Mouse (Mus musculus): ENCODE measurements at regions not wholly inside any gene's neighbourhood (a gene's known extent, or its start where the extent isn't known, plus 50 kb on each side); places are given as distances from the start of the nearest gene placed in this dataset.

DNA sequence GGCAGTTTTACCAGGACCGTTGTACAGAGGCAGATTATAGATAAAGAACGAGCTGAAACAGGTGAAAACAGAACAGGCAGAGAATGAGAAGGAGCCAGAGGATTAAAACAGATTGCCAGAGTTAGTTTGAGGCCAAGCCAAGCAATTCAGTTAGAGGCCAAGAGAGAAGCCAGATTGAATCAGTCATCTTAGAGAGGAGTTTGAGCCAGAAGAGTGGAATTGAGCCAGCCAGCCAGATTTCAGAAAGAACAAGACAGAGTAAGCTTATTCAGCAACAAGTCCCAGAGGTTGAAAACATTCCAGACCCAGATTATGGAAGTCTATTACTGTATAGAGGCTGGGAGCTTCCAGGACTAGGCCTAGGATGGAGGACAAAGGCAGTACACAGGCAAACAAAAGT, 499.7 kb downstream of the Fgf9 start:
- 88% methylated on average over 2 of the region's 2 CpGs for WGBS
- Histone ChIP-seq H3K27me3 (ENCODE audit: insufficient read depth, low read length) (no peaks in the 10 kb centered on the region), H3K4me3 (replicated peaks; ENCODE audit: low read depth, low read length) (no peak overlapping the region), H3K4me2 (ENCODE audit: low read length) (no peak overlapping the region), H3K27ac (no peak overlapping the region), H3K9me3 (replicated peaks; ENCODE audit: low read length) (no peaks in the 10 kb centered on the region), H3K9ac (ENCODE audit: low read depth, low read length) (no peak overlapping the region), H3K4me1 (replicated peaks; ENCODE audit: insufficient read depth, low read length) (no peaks in the 10 kb centered on the region), H3K36me3 (ENCODE audit: insufficient read depth, low read length) (no peaks in the 10 kb centered on the region)
- no peak for ATAC-seq (replicated peaks; ENCODE audit: low FRiP score, low read depth)
- TF ChIP-seq CTCF (IDR thresholded peaks at IDR 0.05; ENCODE audit: low read depth) = no peak
- no peak for DNase-seq (ENCODE audit: low spot score)

DNA sequence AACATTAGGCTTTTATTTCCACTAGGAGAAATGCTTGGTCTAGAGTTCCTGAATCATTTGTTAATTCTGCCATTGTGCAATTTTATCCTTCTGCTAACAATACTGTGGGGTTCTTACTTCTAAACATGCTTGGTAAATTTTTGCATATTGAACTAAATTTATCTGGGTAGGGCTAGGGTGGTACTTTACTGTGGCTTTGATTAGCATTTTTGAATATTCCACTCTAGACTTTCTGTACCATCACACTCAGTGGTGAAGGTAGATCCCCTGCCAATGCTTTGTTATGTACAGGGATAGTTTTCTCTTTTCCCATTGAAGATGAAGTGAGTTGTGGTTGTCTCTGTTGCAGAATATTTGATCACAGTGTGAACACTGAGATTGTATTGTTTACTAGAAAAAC, 497.1 kb downstream of the Fgf9 start:
- H3K27me3 ChIP-seq (ENCODE audit: insufficient read depth, low read length) = no peaks in the 10 kb centered on the region

DNA sequence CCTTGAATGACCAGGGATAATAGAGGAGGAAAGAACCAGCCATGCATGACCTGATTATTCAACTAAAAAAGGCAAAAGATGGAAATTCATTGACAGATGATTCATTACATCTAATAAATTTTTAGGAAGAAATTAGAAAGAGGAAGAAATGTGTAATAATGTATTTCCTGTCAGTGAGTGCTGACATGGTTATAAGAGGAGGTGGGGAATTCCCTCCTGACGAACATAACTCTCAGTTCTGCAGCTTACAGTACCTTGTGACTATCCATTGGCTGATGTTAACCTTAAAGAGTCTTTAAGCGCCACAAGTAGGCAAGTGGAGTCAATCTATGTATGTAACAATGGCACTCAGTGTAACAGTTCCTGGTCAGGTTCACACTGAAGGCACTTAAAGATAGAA, 492.7 kb downstream of the Fgf9 start:
- H3K4me3 ChIP-seq (replicated peaks; ENCODE audit: low read depth, low read length) = no peak overlapping the region
- no peaks in the 10 kb centered on the region for H3K4me1 ChIP-seq (replicated peaks; ENCODE audit: insufficient read depth, low read length)
- H3K9me3 ChIP-seq (replicated peaks; ENCODE audit: low read length) = no peaks in the 10 kb centered on the region
- H3K27me3 ChIP-seq (ENCODE audit: insufficient read depth, low read length) = no peaks in the 10 kb centered on the region
- WGBS = 67% methylated on average over 2 of the region's 2 CpGs
- H3K9ac ChIP-seq (ENCODE audit: low read depth, low read length) = no peak overlapping the region
- no peak overlapping the region for H3K4me2 ChIP-seq (ENCODE audit: low read length)
- no peak overlapping the region for H3K27ac ChIP-seq
- no peaks in the 10 kb centered on the region for H3K36me3 ChIP-seq (ENCODE audit: insufficient read depth, low read length)
- TF ChIP-seq CTCF (IDR thresholded peaks at IDR 0.05; ENCODE audit: low read depth) = no peak
- DNase-seq (ENCODE audit: low spot score) (no peak), ATAC-seq (replicated peaks; ENCODE audit: low FRiP score, low read depth) (no peak)

More for the DNA sequence above, 497.1 kb downstream of the Fgf9 start:
- no peaks in the 10 kb centered on the region for H3K9me3 ChIP-seq (replicated peaks; ENCODE audit: low read length)
- no peaks in the 10 kb centered on the region for H3K36me3 ChIP-seq (ENCODE audit: insufficient read depth, low read length)
- no peaks in the 10 kb centered on the region for H3K4me1 ChIP-seq (replicated peaks; ENCODE audit: insufficient read depth, low read length)
- H3K4me2 ChIP-seq (ENCODE audit: low read length) = no peak overlapping the region
- ATAC-seq (replicated peaks; ENCODE audit: low FRiP score, low read depth) (no peak), DNase-seq (ENCODE audit: low spot score) (no peak)
- TF ChIP-seq CTCF (IDR thresholded peaks at IDR 0.05; ENCODE audit: low read depth) = no peak
- H3K9ac ChIP-seq (ENCODE audit: low read depth, low read length) = no peak overlapping the region
- no peak overlapping the region for H3K27ac ChIP-seq
- H3K4me3 ChIP-seq (replicated peaks; ENCODE audit: low read depth, low read length) = no peak overlapping the region

DNA sequence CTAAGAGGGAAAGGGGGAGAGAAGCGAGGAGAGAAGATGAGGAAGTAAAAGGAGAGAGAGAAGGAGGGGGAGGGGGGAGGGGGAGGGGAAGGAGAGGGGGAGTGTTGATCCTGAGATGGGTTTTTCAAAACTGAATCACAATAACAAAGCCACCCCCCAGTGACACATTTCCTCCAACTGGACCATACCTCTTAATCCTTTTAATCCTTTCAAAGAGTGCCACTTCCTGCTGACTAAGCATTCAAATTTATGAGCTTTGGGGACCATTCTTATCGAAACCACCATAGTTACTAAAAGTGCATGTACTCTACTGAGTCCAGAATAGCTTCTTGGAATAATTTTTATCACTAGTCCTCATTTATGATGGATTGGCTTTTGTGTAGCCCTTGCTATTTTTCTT, 480.4 kb downstream of the Fgf9 start:
- ATAC-seq (replicated peaks; ENCODE audit: low FRiP score, low read depth) (no peak), DNase-seq (ENCODE audit: low spot score) (no peak)
- H3K36me3 ChIP-seq (ENCODE audit: insufficient read depth, low read length) = no peaks in the 10 kb centered on the region
- no peaks in the 10 kb centered on the region for H3K27me3 ChIP-seq (ENCODE audit: insufficient read depth, low read length)
- no peaks in the 10 kb centered on the region for H3K9me3 ChIP-seq (replicated peaks; ENCODE audit: low read length)
- H3K9ac ChIP-seq (ENCODE audit: low read depth, low read length) = no peak overlapping the region
- no peak overlapping the region for H3K4me2 ChIP-seq (ENCODE audit: low read length)
- no peak for TF ChIP-seq CTCF (IDR thresholded peaks at IDR 0.05; ENCODE audit: low read depth)
- no peak overlapping the region for H3K4me3 ChIP-seq (replicated peaks; ENCODE audit: low read depth, low read length)
- H3K4me1 ChIP-seq (replicated peaks; ENCODE audit: insufficient read depth, low read length) = no peaks in the 10 kb centered on the region
- no peak overlapping the region for H3K27ac ChIP-seq
- WGBS = 79% methylated on average over 2 of the region's 2 CpGs

DNA sequence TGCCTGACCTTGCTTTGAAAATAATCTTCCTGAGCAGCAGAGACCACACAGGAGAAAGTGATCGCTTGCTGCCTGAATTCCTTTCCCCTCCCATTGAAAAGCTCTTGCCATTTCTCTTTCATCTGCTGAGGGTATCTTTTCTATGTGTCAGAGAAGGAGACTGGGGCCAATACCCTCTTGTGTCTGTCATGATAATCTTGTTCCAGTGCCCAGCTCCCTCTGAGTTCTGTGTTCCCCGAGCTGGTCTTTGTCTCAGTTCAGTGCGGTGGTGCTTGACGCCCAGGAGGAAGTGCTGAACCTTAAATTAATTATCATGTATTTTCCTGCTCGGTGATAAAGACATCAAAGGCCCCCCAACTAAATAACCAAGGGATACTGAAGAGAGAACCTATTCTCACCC, 475.4 kb downstream of the Fgf9 start:
- no peaks in the 10 kb centered on the region for H3K9me3 ChIP-seq (replicated peaks; ENCODE audit: low read length)
- no peaks in the 10 kb centered on the region for H3K36me3 ChIP-seq (ENCODE audit: insufficient read depth, low read length)
- H3K4me3 ChIP-seq (replicated peaks; ENCODE audit: low read depth, low read length) = no peak overlapping the region
- H3K9ac ChIP-seq (ENCODE audit: low read depth, low read length) = no peak overlapping the region
- no peak for ATAC-seq (replicated peaks; ENCODE audit: low FRiP score, low read depth)
- no peak for TF ChIP-seq CTCF (IDR thresholded peaks at IDR 0.05; ENCODE audit: low read depth)
- H3K4me1 ChIP-seq (replicated peaks; ENCODE audit: insufficient read depth, low read length) = no peaks in the 10 kb centered on the region
- H3K27me3 ChIP-seq (ENCODE audit: insufficient read depth, low read length) = no peaks in the 10 kb centered on the region
- WGBS = 11% methylated on average over 5 of the region's 5 CpGs
- H3K27ac ChIP-seq = no peak overlapping the region
- H3K4me2 ChIP-seq (ENCODE audit: low read length) = no peak overlapping the region
- peak; percentile 45 for DNase-seq (ENCODE audit: low spot score)

DNA sequence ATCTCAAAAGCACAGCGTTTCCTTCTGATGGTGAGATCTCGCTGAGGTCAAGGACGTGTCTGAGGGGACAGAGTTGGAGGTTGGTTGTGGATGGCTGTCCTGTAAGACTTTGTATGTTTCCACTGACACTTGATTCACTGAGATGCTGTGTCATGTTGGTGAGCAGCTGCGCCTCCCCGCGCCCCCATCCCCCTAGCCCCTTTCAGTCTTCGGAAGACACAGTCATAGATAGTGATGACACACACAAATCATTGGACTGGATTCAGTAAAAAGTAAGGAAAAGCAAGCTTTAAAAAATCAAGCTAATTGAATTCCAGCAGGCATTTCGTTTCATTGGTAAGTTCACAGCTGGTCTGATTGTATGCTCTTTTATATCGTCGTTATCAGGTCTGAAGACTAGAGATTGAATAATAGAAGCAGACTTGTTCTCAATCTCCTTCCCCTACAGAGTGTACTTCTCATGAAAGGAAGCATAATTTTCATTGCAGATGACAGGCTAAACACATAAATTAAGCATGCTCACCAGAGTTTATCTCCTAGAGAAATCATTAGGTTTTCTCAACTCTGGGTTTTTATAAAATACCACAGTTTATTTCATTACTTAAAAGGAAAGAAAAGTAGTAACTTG, 472.9 kb downstream of the Fgf9 start:
- no peak overlapping the region for H3K9ac ChIP-seq (ENCODE audit: low read depth, low read length)
- H3K9me3 ChIP-seq (replicated peaks; ENCODE audit: low read length) = no peaks in the 10 kb centered on the region
- no peak for TF ChIP-seq CTCF (IDR thresholded peaks at IDR 0.05; ENCODE audit: low read depth)
- no peak for DNase-seq (ENCODE audit: low spot score)
- WGBS = 85% methylated on average over 10 of the region's 10 CpGs
- H3K27ac ChIP-seq = no peak overlapping the region
- H3K36me3 ChIP-seq (ENCODE audit: insufficient read depth, low read length) = no peaks in the 10 kb centered on the region
- no peaks in the 10 kb centered on the region for H3K27me3 ChIP-seq (ENCODE audit: insufficient read depth, low read length)
- H3K4me1 ChIP-seq (replicated peaks; ENCODE audit: insufficient read depth, low read length) = no peaks in the 10 kb centered on the region
- no peak overlapping the region for H3K4me2 ChIP-seq (ENCODE audit: low read length)
- no peak overlapping the region for H3K4me3 ChIP-seq (replicated peaks; ENCODE audit: low read depth, low read length)
- ATAC-seq (replicated peaks; ENCODE audit: low FRiP score, low read depth) = no peak

DNA sequence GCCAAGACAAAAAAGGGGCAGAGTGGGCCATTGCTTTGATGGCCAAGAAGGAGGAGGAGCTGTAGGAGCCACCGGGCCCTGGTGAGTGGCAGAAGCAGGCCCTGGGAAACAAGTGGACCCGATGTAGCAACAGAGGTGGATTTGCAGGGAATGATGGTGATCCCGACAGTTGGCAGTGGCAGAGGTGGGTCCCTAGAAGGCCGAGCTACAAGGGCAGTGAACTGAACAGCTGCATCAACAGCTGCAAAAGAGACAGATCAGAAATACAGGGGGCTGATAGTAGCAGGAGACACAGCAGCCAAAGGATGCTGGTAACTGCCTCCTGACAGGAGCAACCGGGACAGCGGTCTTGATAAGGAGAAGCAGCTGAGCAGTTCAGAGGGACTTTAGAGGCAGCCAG, 467.8 kb downstream of the Fgf9 start:
- no peak overlapping the region for H3K9ac ChIP-seq (ENCODE audit: low read depth, low read length)
- no peak for TF ChIP-seq CTCF (IDR thresholded peaks at IDR 0.05; ENCODE audit: low read depth)
- no peak overlapping the region for H3K4me3 ChIP-seq (replicated peaks; ENCODE audit: low read depth, low read length)
- DNase-seq (ENCODE audit: low spot score) (no peak), ATAC-seq (replicated peaks; ENCODE audit: low FRiP score, low read depth) (no peak)
- H3K27ac ChIP-seq = no peak overlapping the region
- no peaks in the 10 kb centered on the region for H3K27me3 ChIP-seq (ENCODE audit: insufficient read depth, low read length)
- H3K4me2 ChIP-seq (ENCODE audit: low read length) = no peak overlapping the region
- WGBS = 72% methylated on average over 6 of the region's 6 CpGs
- H3K4me1 ChIP-seq (replicated peaks; ENCODE audit: insufficient read depth, low read length) = no peaks in the 10 kb centered on the region
- no peaks in the 10 kb centered on the region for H3K36me3 ChIP-seq (ENCODE audit: insufficient read depth, low read length)
- H3K9me3 ChIP-seq (replicated peaks; ENCODE audit: low read length) = no peaks in the 10 kb centered on the region

Data from kidney, postnatal 0 days (tissue).